Mouse (Mus musculus) midbrain, embryonic 16.5 days (tissue): ENCODE results near the gene Auts2. TPM values are rescaled to one million over a fixed set of nuclear protein-coding genes. Genes with fewer than 3 reads are reported as not detected.

Source experiments
- ATAC-seq: fragments of 200-750 bp; cut with Nextera tagmentation; 2 replicates; pipeline ENCODE4 v1.8.0; 2017; ENCODE audit warnings: moderate TSS enrichment
- H3K27ac ChIP-seq: fragments of 300-500 bp; sonication (generic); 2 replicates; pipeline ENCODE4 v1.5.1; 2014; ENCODE audit warnings: mild to moderate bottlenecking, low read length, mixed read lengths
- H3K27me3 ChIP-seq: fragments of 300-500 bp; sonication (generic); 2 replicates; pipeline ENCODE4 v1.6.1; 2014; ENCODE audit warnings: low read depth, low read length, mixed read lengths; ENCODE audit not compliant: control insufficient read depth, insufficient read depth
- H3K36me3 ChIP-seq: fragments of 300-500 bp; sonication (generic); 2 replicates; pipeline ENCODE4 v1.6.1; 2014; ENCODE audit warnings: mild to moderate bottlenecking, low read length, moderate library complexity, mixed read lengths; ENCODE audit not compliant: control insufficient read depth, insufficient read depth
- H3K4me1 ChIP-seq: fragments of 300-500 bp; sonication (generic); 2 replicates; pipeline ENCODE4 v1.6.1; 2014; ENCODE audit warnings: mild to moderate bottlenecking, low read length, mixed read lengths; ENCODE audit not compliant: control insufficient read depth, insufficient read depth
- H3K4me2 ChIP-seq: fragments of 300-500 bp; sonication (generic); 2 replicates; pipeline ENCODE4 v1.6.1; 2014; ENCODE audit warnings: mild to moderate bottlenecking, low read length, mixed read lengths
- H3K4me3 ChIP-seq: fragments of 300-500 bp; sonication (generic); 2 replicates; pipeline ENCODE4 v1.5.1; 2014; ENCODE audit warnings: low read depth, mild to moderate bottlenecking, low read length, moderate library complexity, mixed read lengths
- H3K9ac ChIP-seq: fragments of 300-500 bp; sonication (generic); 2 replicates; pipeline ENCODE4 v1.6.1; 2014; ENCODE audit warnings: low read depth, low read length, mixed read lengths
- H3K9me3 ChIP-seq: fragments of 300-500 bp; sonication (generic); replicated peaks from 2 replicates; pipeline ENCODE4 v1.6.1; 2014; ENCODE audit warnings: mild to moderate bottlenecking, low read length, mixed read lengths; ENCODE audit not compliant: control insufficient read depth, poor library complexity, severe bottlenecking
- WGBS: fragments of 180-500 bp; shearing (Covaris S2); extraction: QIAGEN DNeasy Blood & Tissue Kit; methylation state at CpG from one replicate; pipeline ENCODE4 v1.1.7; 2014; 5-methylcytosine and 5-hydroxymethylcytosine counted together
- polyA plus RNA-seq: library from polyadenylated mRNA; unstranded; fragments of >200 nt; fragmentation: Nextera tagmentation; extraction: Ambion mirVana; gene quantifications from 2 replicates; pipeline ENCODE4 v1.2.1, GENCODE M21; 2015

The Auts2 gene
- polyA plus RNA-seq, 1 experiment from 2014 or later, result 49.8 TPM

DNA sequence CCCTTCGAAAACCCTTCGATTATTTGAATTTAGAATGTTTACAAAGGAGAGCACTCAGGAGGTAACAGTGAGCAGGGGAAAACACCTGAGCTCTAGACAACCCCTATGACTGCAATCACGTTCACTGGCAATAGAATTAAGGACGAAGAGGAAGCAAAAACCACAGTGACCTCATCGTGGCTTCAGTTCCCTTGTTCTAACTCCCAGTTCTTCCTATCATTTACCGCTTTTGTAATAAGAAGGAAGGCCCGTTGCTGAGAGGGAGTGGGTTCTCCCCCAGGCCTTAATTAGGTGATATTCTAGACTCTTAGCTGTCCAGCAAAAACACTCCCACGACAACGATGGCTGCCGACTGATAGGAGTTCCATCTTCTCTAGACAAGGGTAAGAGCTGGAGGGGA, 704.1 kb downstream of the Auts2 start:
- H3K27me3 ChIP-seq, result no peaks in the 10 kb centered on the region
- 84% methylated on average over 10 of the region's 10 CpGs for WGBS
- H3K9ac ChIP-seq, result no peak overlapping the region
- H3K4me2 ChIP-seq, result no peak overlapping the region
- H3K27ac ChIP-seq, result no peak overlapping the region
- peaks cover 7% of the 10 kb centered on the region; the same call in 1 of the 2 replicates for H3K4me1 ChIP-seq
- H3K4me3 ChIP-seq, result no peak overlapping the region
- H3K36me3 ChIP-seq, result no peaks in the 10 kb centered on the region
- no peak for ATAC-seq
- no peaks in the 10 kb centered on the region for H3K9me3 ChIP-seq

DNA sequence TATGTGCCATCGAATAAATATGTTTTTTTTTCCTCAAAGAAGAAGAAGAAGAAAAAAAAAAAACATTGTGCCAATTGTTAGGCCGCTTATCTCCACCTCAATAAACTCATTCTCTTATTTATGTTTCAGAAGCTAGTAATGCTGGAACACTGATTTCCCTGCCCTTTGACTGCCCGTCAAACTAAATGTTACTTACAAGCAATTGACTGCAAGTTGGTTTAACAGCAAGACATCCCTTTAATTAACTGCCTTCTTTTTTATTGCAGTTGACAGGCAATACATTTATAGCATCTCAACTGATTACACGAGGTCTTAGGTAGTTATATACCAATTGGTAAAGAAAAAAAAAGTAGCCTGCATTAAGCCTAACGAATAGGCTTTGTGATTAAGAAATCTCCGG, 705.1 kb downstream of the Auts2 start:
- ATAC-seq, result no peak
- no peak overlapping the region for H3K27ac ChIP-seq
- no peak overlapping the region for H3K4me2 ChIP-seq
- no peak overlapping the region for H3K9ac ChIP-seq
- no peaks in the 10 kb centered on the region for H3K27me3 ChIP-seq
- no peak overlapping the region for H3K4me3 ChIP-seq
- no peaks in the 10 kb centered on the region for H3K9me3 ChIP-seq
- no peaks in the 10 kb centered on the region for H3K36me3 ChIP-seq
- H3K4me1 ChIP-seq, result peaks cover 12% of the 10 kb centered on the region
- 59% methylated on average over 6 of the region's 6 CpGs for WGBS

DNA sequence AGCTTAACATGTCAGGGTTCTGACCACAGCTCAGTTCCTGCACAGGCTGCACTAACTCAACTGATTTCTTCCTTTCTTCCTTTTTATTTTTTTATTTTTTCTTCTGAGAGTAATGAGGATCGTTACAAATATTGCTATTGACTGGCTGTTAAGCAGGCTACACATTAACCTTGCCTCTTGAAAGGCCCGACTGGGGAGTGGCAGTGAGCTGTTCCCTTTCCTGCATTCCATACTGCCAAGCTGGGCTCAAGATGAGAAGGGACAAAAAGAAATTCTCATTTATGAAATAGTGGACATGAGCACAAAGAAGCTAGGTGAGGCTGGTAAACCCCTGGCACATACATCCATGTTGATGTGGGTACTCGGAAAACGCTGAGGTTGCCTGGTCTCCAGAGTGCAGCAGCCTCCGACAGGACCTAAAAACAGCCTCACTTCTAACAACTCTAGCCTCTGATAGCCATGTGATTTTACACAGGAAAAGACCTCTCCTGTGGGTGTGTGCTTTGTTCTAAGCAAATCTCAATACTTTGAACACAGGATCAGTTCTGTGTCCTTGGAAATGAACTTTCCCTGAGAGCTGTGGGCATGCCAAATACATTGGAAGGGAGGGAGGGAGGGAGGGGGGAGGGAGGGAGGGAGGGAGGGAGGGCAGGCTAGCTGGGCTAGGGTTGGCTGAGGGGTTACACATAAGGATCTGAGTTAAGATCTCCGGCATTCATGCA, 707.0 kb downstream of the Auts2 start:
- Histone ChIP-seq H3K27me3 (no peaks in the 10 kb centered on the region), H3K9me3 (no peaks in the 10 kb centered on the region), H3K36me3 (no peaks in the 10 kb centered on the region), H3K4me3 (no peak overlapping the region), H3K9ac (no peak overlapping the region), H3K27ac (no peak overlapping the region), H3K4me2 (no peak overlapping the region), H3K4me1 (peaks cover 12% of the 10 kb centered on the region)
- no peak for ATAC-seq
- WGBS, result 78% methylated on average over 6 of the region's 6 CpGs

DNA sequence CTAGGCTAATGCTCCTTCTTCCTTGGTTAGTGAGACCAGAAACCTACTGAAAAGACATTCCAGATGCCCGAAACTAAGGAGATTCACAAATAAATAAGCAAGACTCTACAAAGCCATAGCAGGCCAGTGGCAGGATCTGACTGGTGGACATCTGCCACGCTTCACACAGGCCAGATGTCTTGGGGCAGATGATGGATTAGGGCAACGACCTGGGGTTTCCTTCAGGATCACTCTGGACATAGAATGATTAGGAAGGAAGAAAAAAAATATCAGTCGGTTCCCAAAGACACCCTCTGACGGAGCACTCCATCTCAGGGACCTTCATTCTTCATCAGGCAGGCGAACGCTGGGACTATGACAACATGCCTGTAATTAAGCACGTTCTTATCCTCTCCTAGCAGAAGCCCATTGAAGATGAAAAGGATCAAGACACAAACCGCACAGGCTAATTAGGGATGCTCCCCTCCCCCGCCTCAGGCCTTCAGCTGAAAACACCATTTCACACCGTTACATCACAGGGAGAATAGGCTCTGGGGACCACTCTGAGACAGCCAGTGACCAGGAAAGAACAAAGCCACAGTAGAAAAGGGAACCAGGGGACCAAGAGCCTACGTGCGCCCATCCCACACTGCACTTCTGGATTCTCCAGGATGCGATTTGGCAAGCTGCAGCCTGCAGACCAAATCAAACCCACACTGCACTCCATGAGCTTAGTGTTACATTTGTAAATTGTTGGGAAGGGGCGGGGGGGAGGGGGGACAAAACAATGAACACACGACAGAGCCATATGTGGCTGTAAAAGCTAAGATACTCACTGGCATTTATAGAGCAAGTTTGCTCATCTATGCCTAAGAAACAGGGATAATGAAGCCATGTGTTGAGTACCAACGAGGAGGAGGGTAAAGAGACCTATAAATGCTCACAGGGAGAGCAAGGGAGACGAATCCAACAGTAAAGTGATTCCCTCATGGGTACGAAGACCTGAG, 710.0 kb downstream of the Auts2 start:
- peak; percentile 42; the same call in 1 of the 2 replicates for ATAC-seq
- H3K27me3 ChIP-seq, result no peaks in the 10 kb centered on the region
- H3K9ac ChIP-seq, result no peak overlapping the region
- H3K4me3 ChIP-seq, result no peak overlapping the region
- no peaks in the 10 kb centered on the region for H3K9me3 ChIP-seq
- WGBS, result 25% methylated on average over 19 of the region's 19 CpGs
- H3K36me3 ChIP-seq, result no peaks in the 10 kb centered on the region
- H3K4me2 ChIP-seq, result no peak overlapping the region
- peaks cover 10% of the 10 kb centered on the region for H3K4me1 ChIP-seq
- peak overlapping the region; percentile 41; the same call in 1 of the 2 replicates for H3K27ac ChIP-seq

DNA sequence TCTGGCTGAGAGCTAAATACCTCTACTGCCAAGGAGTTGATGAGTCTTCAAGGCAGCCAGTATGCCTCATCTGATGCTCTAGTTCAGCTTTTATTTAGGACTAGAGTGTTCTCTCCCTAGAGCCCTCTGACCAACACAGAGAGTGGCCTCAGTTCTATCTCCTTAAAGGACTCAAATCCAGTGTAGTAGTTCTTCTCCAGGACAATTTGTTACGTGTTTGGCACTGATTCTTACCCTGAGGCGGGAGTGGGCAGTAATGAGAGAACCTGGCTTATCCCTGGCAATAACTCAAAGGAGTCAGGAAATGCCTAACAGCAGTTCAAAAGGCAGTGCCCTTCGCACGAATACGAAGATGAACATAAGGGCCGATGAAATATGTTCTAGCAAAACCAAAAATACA, 713.0 kb downstream of the Auts2 start:
- Histone ChIP-seq H3K36me3 (no peaks in the 10 kb centered on the region), H3K4me2 (no peak overlapping the region), H3K4me1 (peaks cover 11% of the 10 kb centered on the region), H3K27me3 (no peaks in the 10 kb centered on the region), H3K27ac (no peak overlapping the region), H3K9me3 (no peaks in the 10 kb centered on the region), H3K9ac (no peak overlapping the region), H3K4me3 (no peak overlapping the region)
- no peak for ATAC-seq
- WGBS, result 78% methylated on average over 6 of the region's 6 CpGs

DNA sequence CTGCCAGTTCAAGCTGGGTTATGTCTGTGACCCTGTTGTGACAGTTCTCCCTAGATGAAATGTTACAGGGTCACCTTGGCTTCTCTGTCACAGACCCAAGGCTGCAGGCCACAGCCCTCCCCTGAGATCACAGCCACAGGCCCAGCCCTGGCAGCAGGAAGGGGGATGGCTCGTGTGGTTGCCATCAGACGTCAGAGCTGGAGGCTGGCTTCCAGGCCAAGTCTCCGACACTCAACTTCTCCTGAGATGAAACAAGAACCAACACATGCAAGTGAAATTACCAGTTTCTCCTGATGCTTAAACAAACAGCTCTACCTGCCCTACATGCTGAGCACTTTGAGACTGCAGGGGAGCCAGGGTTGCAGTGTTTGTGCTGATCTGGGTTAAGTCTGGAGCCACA, 713.9 kb downstream of the Auts2 start:
- H3K4me3 ChIP-seq, result no peak overlapping the region
- no peaks in the 10 kb centered on the region for H3K36me3 ChIP-seq
- WGBS, result 58% methylated on average over 3 of the region's 3 CpGs
- H3K27ac ChIP-seq, result no peak overlapping the region
- ATAC-seq, result no peak
- H3K9me3 ChIP-seq, result no peaks in the 10 kb centered on the region
- H3K4me1 ChIP-seq, result peaks cover 20% of the 10 kb centered on the region
- H3K27me3 ChIP-seq, result no peaks in the 10 kb centered on the region
- no peak overlapping the region for H3K9ac ChIP-seq
- H3K4me2 ChIP-seq, result no peak overlapping the region

DNA sequence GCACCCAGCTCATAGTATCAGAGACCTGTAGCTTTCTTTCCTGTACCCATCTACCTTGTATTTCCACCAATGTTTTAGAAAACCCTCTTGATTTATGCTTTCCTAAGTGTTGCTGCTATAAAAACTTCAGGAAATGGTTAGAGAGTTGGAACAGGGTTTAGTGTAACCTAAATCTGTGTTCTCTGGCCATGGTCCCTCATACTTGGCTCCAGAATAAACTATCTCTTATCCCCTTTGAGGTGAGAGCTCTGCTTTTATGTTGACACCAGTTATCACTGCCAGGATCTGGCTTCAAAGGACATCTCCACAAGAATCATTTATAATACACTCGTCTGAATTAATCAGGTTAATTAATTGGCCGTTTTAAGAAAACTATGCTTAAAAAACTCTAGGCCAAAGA, 714.5 kb downstream of the Auts2 start:
- Histone ChIP-seq H3K9ac (no peak overlapping the region), H3K4me3 (no peak overlapping the region), H3K27ac (no peak overlapping the region), H3K9me3 (no peaks in the 10 kb centered on the region), H3K36me3 (no peaks in the 10 kb centered on the region), H3K4me1 (peaks cover 14% of the 10 kb centered on the region), H3K27me3 (no peaks in the 10 kb centered on the region), H3K4me2 (no peak overlapping the region)
- no peak for ATAC-seq
- WGBS, result 89% methylated on average over 2 of the region's 2 CpGs

DNA sequence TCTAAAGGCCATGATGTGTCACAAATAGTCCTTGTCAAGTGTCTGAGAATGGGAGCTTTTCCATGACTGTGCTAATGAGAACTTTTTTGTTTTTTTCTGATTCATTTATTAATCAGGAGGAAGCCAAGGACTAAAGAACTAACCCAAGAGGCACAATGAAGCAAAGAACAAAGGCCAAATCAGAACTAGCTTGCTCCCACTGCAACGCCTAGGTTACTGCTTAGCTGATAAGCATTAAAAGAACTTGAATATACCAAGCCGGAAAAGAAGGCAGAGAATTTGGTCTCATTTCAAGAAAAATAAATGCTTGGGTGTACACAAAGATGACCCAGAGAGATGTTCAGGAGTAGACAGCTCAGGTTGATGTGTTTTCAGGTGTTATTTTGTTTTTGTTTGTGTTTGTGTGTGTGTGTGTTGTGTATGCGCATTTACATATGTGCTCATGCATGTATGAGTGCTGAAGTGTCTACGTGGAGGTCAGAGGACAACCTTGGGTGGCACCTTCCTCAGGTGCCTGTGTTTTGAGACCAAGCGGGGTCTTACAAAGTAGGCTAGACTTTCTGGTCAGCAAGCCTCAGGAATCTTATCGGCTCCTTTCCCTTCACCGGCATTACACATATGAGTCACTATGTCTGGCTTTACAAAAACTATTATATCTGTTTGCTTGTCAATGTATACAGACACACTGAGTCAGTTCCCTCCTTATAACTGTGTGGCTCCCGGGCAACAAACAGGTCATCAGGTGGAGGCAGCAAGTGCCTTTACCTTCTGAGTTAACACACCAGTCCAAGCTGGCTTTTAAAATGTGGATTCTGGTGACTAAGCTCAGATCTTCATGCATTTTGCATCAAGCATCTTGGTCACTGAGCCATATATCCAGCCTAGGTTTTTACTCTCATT, 716.5 kb downstream of the Auts2 start:
- H3K9ac ChIP-seq, result no peak overlapping the region
- ATAC-seq, result no peak
- no peak overlapping the region for H3K4me2 ChIP-seq
- H3K4me3 ChIP-seq, result no peak overlapping the region
- H3K27me3 ChIP-seq, result no peaks in the 10 kb centered on the region
- no peaks in the 10 kb centered on the region for H3K9me3 ChIP-seq
- H3K27ac ChIP-seq, result no peak overlapping the region
- peaks cover 9% of the 10 kb centered on the region for H3K4me1 ChIP-seq
- no peaks in the 10 kb centered on the region for H3K36me3 ChIP-seq
- 92% methylated on average over 8 of the region's 8 CpGs for WGBS
